Mouse (Mus musculus) forebrain, embryonic 10.5 days (tissue): ENCODE measurements around the gene Klhl32. TPM values are rescaled to one million over a fixed set of nuclear protein-coding genes. Genes with fewer than 3 reads are reported as not detected.
A peak's percentile ranks its signal among the peaks of the same experiment; 100 is the strongest.
"Not testable (repeated sequence)": the region's sequence is repeated elsewhere in the genome, so short reads cannot be mapped to it uniquely, and the experiment has no call there.

ENCODE experiments used
- DNase-seq: peaks from one replicate; pipeline ENCODE4 v3.0.0-alpha.2; 2017; ENCODE audit warnings: low spot score; ENCODE audit errors: extremely low spot score
- H3K27ac ChIP-seq: fragments of 300-500 bp; sonication (generic); 2 replicates; pipeline ENCODE4 v1.5.1; 2016; ENCODE audit warnings: mild to moderate bottlenecking
- H3K27me3 ChIP-seq: fragments of 300-500 bp; sonication (generic); 2 replicates; pipeline ENCODE4 v1.6.1; 2016; ENCODE audit warnings: mild to moderate bottlenecking; ENCODE audit not compliant: poor library complexity, severe bottlenecking
- H3K36me3 ChIP-seq: fragments of 300-500 bp; sonication (generic); replicated peaks from 2 replicates; pipeline ENCODE4 v1.6.1; 2016; ENCODE audit warnings: mild to moderate bottlenecking, moderate library complexity
- H3K4me1 ChIP-seq: fragments of 300-500 bp; sonication (generic); 2 replicates; pipeline ENCODE4 v1.6.1; 2016
- H3K4me3 ChIP-seq: fragments of 300-500 bp; sonication (generic); 2 replicates; pipeline ENCODE4 v1.5.1; 2016; ENCODE audit warnings: mild to moderate bottlenecking, moderate library complexity
- H3K9me3 ChIP-seq: fragments of 300-500 bp; sonication (generic); 2 replicates; pipeline ENCODE4 v1.6.1; 2016; ENCODE audit warnings: mild to moderate bottlenecking, moderate library complexity
- WGBS: fragments of 180-500 bp; shearing (Covaris S2); methylation state at CpG from one replicate; pipeline ENCODE4 v1.1.7; 2016; 5-methylcytosine and 5-hydroxymethylcytosine counted together
- polyA plus RNA-seq: library from polyadenylated mRNA; unstranded; fragments of >200 nt; fragmentation: Nextera tagmentation; extraction: Ambion mirVana; gene quantifications from 2 replicates; pipeline ENCODE4 v1.2.1, GENCODE M21; 2016

Gene Klhl32
- 3.7 and 3.8 TPM in 2 replicates for polyA plus RNA-seq

DNA sequence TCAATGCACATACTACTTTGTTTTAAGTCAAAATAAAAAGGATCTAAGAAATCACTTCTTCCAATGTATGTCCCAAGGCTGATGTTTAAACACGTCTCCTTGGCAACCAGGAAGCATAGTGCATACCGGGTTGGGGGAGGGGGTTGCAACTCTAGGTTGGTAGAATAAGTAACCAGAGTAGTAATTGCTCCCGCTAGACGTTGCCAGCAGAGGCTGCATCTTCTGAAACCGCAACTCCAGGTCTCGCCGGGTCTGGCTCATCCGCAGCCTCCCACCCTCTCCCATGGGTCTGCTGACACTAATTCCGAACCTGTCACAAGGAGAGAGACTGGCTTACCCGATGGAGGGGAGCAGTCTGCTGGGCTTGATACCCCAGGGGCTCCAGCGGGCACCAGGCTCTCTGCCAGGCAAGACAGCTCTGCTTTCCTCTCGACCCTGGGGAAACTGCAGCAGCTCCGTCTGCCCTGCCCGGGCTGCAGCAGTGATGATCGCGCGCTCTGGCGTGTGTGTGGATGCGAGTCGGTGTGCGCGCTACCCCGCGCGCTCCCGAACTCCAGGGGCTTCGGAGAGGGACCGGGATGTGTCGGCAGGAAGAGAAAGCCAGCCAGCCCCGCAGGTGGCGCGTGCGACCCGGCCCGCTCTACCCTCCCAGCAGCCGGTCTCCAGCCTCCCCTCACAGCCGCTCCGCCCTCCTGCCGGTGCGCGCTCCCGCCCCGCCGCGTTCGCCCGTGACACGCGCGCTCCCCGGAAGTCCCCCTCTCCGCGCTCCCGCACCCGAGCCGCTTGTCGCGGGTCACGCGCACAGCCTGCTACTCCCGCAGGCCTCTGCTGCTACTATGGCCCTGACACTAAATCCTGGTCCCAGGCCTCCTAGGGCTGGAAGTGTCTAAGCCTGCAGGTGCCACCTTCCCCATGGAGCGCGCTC is at the start of gene Klhl32:
Gene Klhl32 (minus strand): TSS at position 724 of the 925 bp plus-strand sequence.
- Histone ChIP-seq H3K9me3 (no peaks in the 10 kb centered on the region), H3K27me3 (no peaks in the 10 kb centered on the region), H3K36me3 (no peaks in the 10 kb centered on the region), H3K4me3 (peak within 1 kb of the TSS; percentile 77), H3K27ac (peak within 1 kb of the TSS; percentile 88), H3K4me1 (peaks cover 22% of the 10 kb centered on the region)
- peak; percentile 76 for DNase-seq
- under 1% methylated on average over 62 of the region's 63 CpGs for WGBS

DNA sequence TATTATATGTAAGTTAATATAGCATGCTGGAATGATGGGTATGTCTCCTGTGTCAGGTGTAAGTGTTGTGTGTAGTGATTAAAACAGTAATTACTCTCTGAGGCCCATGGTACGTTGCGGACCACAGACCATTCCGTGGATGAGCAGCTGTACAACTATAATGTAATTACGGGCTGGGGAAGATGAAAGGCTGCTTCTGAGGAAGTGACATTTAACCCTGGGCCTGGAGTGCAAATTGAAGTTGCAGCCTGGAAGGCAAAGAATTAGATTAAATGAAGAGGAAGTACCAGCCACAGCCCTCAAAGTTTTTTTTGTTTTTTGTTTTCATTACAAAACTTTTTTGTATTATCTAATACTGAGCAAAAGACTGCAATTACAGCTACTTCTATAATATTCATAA is 48.2 kb upstream of the Klhl32 start:
- no peak for DNase-seq
- H3K27me3 ChIP-seq, result no peaks in the 10 kb centered on the region
- peaks cover 40% of the 10 kb centered on the region for H3K36me3 ChIP-seq
- H3K4me1 ChIP-seq, result peaks cover 14% of the 10 kb centered on the region
- 53% methylated on average over 4 of the region's 4 CpGs for WGBS
- no peaks in the 10 kb centered on the region for H3K9me3 ChIP-seq
- peak overlapping the region; percentile 81 for H3K4me3 ChIP-seq
- no peak overlapping the region for H3K27ac ChIP-seq

DNA sequence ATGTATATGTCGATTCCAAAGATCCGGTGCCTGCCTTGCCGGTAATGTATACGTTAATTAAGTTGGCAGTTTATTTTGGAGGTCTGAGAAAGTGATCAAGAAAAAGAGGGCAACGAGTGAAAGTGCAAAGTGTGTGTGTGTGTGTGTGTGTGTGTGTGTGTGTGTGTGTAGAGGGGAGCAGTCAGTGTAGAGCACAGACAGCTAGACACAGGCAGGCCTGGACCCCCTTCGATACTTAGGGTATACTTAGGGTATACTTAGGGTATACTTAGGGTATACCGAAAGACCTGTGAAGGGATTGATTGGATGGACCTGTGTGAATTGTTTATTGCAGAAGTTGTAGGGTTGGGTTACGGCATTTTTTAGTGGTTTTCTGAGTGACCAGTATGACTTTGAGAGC is 47.7 kb upstream of the Klhl32 start:
- H3K4me1 ChIP-seq, result peaks cover 14% of the 10 kb centered on the region
- H3K36me3 ChIP-seq, result peaks cover 35% of the 10 kb centered on the region
- no peaks in the 10 kb centered on the region for H3K9me3 ChIP-seq
- WGBS, result 37% methylated on average over 8 of the region's 8 CpGs
- no peak for DNase-seq
- peak overlapping the region; percentile 91; the same call in 1 of the 2 replicates for H3K27ac ChIP-seq
- no peaks in the 10 kb centered on the region for H3K27me3 ChIP-seq
- H3K4me3 ChIP-seq, result peak overlapping the region; percentile 81

DNA sequence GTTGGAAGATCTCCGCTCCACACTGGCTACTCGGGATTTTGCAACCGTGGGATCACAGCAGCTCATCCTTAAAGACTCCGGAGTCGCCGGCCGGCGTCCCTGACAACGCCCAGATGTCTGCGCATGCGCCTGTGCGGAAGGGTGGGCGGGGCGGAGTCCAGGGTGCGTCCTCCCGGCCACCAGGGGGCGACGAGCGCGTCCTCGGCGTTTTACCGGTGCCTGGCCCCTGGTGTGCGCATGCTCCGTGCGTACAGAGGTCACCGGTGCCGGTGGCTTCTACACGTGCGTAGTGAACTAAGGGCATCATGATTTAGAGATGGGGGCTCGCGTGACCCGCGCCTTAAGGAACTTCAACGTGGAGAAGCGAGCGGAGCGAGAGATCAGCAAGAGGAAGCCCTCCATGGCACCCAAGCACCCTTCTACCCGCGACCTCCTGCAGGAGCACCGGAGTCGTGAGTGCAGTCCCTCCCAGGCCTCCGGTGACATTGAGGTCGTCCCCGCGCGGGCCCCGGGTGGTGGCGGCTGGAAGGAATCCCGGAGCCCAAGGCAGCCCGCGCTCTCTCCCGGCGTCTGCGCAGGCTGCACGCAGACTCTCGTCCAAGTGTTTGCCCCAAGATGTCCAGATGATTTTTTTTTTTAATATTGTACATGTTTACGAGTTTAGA is 47.1 kb upstream of the Klhl32 start, which contains the start of gene Ndufaf4:
Gene Ndufaf4 (plus strand): TSS at position 233 of the 665 bp plus-strand sequence.
- peaks cover 14% of the 10 kb centered on the region for H3K4me1 ChIP-seq
- peak; percentile 97 for DNase-seq
- H3K36me3 ChIP-seq, result peaks cover 28% of the 10 kb centered on the region
- WGBS, result under 1% methylated on average over 58 of the region's 58 CpGs
- no peaks in the 10 kb centered on the region for H3K9me3 ChIP-seq
- H3K4me3 ChIP-seq, result peak within 1 kb of the TSS; percentile 81
- peak within 1 kb of the TSS; percentile 91 for H3K27ac ChIP-seq
- no peaks in the 10 kb centered on the region for H3K27me3 ChIP-seq

DNA sequence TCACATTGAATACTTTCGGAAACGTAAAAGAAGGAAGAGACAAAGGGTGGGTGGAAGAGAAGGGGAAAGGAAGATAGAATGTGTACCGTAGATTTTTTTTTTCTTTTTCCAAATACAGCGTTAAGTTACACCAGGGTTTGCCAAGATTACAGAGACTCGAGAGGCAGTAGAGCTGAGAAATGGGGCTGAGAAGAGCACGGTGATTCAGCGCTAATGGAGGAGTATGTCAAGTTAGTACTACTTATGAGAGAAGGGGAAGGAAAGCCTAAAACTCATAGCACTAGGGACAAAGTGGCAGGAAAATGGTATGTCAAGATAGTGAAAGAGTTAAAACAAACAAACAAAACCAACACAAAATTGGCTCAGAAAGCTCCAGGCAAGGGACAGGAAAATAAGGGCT is 46.4 kb upstream of the Klhl32 start:
- H3K4me3 ChIP-seq, result peak overlapping the region; percentile 81
- no peak for DNase-seq
- 23% methylated on average over 7 of the region's 7 CpGs for WGBS
- peaks cover 14% of the 10 kb centered on the region for H3K4me1 ChIP-seq
- H3K36me3 ChIP-seq, result peaks cover 22% of the 10 kb centered on the region
- H3K9me3 ChIP-seq, result no peaks in the 10 kb centered on the region; the same call in 1 of the 2 replicates
- no peaks in the 10 kb centered on the region for H3K27me3 ChIP-seq
- peak overlapping the region; percentile 91; the same call in 1 of the 2 replicates for H3K27ac ChIP-seq

DNA sequence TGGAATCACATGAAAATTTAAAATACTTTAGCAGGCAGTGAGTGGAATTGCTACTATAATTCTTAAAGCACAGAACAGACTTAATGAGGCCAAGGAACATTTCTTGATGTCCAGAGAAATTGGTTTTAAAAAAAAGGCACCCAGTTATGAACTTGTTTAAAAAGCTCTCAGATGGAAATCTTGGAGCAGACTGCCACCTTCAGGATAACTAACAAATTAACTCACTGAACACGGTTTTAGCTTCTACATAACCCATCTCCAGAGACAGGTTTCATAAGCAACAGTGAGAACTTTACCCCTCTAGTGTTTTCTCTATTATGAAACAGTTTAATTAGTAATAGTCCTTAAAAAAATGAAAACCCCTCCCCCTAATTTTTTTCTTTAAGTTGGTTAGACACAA is 45.9 kb upstream of the Klhl32 start:
- H3K27ac ChIP-seq, result no peak overlapping the region
- H3K4me1 ChIP-seq, result peaks cover 14% of the 10 kb centered on the region
- H3K27me3 ChIP-seq, result no peaks in the 10 kb centered on the region
- DNase-seq, result no peak
- H3K36me3 ChIP-seq, result peaks cover 17% of the 10 kb centered on the region
- 2% methylated on average over 1 of the region's 1 CpGs for WGBS
- no peaks in the 10 kb centered on the region; the same call in 1 of the 2 replicates for H3K9me3 ChIP-seq
- H3K4me3 ChIP-seq, result no peak overlapping the region

DNA sequence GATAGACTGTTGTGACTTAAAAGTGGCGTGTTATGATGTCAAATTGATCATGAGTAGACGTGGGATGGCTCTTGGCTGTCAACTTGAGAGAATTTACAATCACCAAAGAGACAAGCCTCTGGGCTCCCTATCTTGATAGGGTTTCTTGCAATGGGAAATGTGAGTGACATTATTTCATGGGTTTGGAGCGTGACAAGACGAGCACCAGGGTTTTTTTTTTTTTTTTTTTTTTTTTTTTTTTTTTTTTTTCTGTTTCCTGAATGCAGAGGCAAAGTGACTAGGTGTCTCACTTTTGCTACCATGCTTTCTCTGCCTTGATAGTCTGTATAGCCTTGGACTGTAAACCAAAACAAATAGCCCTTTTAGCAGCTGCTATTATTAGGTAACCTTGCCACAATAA is 43.7 kb upstream of the Klhl32 start:
- H3K4me3 ChIP-seq, result no peak overlapping the region
- WGBS, result 84% methylated on average over 4 of the region's 4 CpGs
- no peaks in the 10 kb centered on the region for H3K36me3 ChIP-seq
- H3K27me3 ChIP-seq, result no peaks in the 10 kb centered on the region
- H3K9me3 ChIP-seq, result peaks cover 7% of the 10 kb centered on the region
- DNase-seq, result no peak
- no peak overlapping the region for H3K27ac ChIP-seq
- H3K4me1 ChIP-seq, result peaks cover 14% of the 10 kb centered on the region

DNA sequence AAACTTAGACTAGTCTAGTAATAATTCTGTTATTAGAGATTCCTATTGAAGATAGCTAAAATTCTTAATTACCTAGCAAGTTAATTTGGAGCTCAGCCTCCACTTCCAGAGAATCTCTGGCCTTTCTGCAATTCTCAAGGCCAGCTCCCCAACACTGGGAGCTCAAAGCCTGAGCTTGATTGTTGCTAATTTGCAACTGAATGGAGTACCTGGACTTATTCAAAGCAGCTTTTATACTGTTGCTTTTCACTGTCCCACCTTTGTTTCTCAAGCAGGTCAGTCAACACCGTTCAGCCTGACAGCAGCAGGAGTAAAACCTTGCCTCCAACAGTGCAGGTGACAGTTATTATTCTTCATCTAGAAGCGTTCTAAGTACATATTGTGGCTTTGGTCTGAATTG is 41.4 kb upstream of the Klhl32 start:
- not testable (repeated sequence) for DNase-seq, H3K27ac ChIP-seq, H3K9me3 ChIP-seq, H3K27me3 ChIP-seq, H3K36me3 ChIP-seq, H3K4me3 ChIP-seq, H3K4me1 ChIP-seq
- 71% methylated on average over 2 of the region's 2 CpGs for WGBS

DNA sequence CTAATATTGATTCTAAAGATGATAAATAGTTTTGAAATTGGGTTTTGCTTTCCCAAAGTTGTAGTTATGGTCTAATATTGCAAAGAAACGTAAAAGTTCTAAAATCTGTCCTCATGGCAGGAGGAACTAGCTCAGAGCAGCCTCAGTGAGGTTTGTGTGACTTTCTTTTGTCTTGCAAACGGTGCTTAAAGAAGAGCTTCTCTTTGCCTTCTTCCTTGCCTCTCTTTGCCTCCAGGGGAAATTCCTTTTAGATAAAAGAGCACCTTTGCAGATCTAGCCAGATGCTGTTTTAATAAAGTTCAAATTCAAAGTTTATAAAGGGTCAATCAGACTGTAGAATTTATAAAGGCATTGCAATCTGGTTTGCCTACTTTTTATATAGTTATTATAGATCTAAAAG is 38.5 kb upstream of the Klhl32 start:
- not testable (repeated sequence) for H3K9me3 ChIP-seq, DNase-seq, H3K27me3 ChIP-seq, H3K4me3 ChIP-seq, H3K4me1 ChIP-seq, H3K36me3 ChIP-seq, H3K27ac ChIP-seq
- 32% methylated on average over 2 of the region's 2 CpGs for WGBS

DNA sequence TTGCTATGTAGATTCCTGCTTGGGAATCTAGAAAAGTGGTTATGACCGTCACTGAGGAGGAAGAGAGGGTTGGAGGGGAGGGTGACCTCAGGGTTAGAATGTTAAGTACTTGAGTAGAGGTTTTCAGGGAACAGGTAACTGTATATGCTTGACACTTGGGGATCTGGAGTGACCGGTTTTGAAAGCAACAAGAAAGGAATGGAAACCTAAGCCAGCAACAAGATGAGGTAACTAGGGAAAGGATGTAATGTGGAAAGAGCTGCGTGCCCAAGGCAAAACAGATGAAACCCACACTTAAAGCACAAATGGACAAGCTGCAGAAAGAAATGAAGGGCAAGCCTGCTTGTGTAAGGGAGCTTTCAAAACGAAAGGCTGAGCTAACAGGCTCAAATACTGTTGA is 18.3 kb upstream of the Klhl32 start:
- Histone ChIP-seq H3K27ac (no peak overlapping the region), H3K4me1 (no peaks in the 10 kb centered on the region), H3K36me3 (no peaks in the 10 kb centered on the region), H3K9me3 (no peaks in the 10 kb centered on the region), H3K27me3 (no peaks in the 10 kb centered on the region), H3K4me3 (no peak overlapping the region)
- WGBS, result 71% methylated on average over 4 of the region's 4 CpGs
- DNase-seq, result no peak

DNA sequence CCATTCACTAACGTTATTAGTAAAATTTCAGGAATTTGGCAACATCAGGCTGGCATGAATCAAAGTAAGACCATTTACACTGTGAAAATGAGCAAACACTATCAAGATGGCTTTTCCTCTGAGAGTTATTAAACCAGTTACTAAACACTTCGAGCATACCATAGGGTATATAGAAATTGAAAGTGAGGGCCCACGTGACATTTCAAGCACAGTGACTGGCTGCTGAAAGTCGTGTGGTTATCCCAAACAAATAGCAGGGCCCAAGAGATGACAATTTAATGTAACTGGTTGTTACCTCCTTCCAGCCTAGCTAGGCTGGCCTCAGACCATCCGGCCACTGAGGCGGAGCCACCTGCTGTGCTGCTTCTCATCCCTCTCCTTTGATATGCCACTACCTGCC is 14.8 kb upstream of the Klhl32 start:
- H3K4me3 ChIP-seq, result no peak overlapping the region

DNA sequence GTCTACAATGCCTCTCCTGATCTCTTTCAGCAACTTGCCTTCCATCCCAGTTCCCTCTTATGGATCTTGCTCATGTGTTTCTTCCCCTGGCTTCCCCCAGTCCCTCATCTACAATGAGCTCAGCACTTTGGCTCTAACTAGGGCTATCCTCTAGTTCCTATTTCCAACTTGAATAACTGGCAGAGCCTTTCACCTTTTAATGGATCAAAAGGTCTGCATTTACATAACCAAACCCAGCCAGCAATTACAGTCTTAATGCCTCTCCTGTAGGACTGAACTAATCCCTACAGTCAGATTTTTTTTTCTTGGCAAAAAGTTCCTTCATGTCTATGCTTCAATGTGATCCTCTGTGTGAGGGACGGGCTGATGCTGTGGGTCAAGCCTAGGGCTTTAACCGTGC is 3.5 kb downstream of the Klhl32 start:
- Histone ChIP-seq H3K4me3 (no peak overlapping the region), H3K27ac (no peak overlapping the region), H3K9me3 (no peaks in the 10 kb centered on the region), H3K4me1 (peaks cover 22% of the 10 kb centered on the region), H3K36me3 (no peaks in the 10 kb centered on the region), H3K27me3 (no peaks in the 10 kb centered on the region)
- WGBS, result 88% methylated on average over 2 of the region's 2 CpGs
- DNase-seq, result no peak

More for the DNA sequence above, 14.8 kb upstream of the Klhl32 start:
- WGBS, result 49% methylated on average over 6 of the region's 6 CpGs
- no peak overlapping the region for H3K27ac ChIP-seq
- DNase-seq, result no peak
- no peaks in the 10 kb centered on the region for H3K4me1 ChIP-seq
- H3K9me3 ChIP-seq, result no peaks in the 10 kb centered on the region
- H3K36me3 ChIP-seq, result no peaks in the 10 kb centered on the region
- no peaks in the 10 kb centered on the region for H3K27me3 ChIP-seq

DNA sequence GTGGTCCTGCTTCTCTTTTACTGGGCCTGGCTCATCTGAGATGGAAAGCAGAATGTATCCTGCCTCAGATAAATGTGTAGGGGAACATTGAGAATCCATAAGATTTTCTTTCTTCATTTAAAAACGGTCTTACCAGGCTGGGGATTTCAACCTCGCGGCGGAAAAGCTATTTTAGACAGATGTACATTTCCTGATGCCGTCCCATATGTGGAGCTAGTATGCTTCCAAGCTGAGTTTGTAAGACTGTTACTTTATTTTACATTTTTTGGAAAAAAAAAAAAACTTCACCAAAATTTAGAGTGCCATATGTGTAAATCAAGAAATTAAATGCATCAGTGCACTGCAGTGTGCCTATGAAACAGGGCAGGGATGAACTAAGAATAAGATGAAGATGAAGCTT is 5.4 kb downstream of the Klhl32 start:
- 93% methylated on average over 5 of the region's 5 CpGs for WGBS
- no peaks in the 10 kb centered on the region for H3K27me3 ChIP-seq

More for the DNA sequence above, 5.4 kb downstream of the Klhl32 start:
- Histone ChIP-seq H3K9me3 (no peaks in the 10 kb centered on the region), H3K4me3 (no peak overlapping the region), H3K27ac (no peak overlapping the region), H3K4me1 (peaks cover 15% of the 10 kb centered on the region), H3K36me3 (no peaks in the 10 kb centered on the region)
- DNase-seq, result no peak
